Mouse (Mus musculus): Measurements from ENCODE around the gene Apobec3.

DNA sequence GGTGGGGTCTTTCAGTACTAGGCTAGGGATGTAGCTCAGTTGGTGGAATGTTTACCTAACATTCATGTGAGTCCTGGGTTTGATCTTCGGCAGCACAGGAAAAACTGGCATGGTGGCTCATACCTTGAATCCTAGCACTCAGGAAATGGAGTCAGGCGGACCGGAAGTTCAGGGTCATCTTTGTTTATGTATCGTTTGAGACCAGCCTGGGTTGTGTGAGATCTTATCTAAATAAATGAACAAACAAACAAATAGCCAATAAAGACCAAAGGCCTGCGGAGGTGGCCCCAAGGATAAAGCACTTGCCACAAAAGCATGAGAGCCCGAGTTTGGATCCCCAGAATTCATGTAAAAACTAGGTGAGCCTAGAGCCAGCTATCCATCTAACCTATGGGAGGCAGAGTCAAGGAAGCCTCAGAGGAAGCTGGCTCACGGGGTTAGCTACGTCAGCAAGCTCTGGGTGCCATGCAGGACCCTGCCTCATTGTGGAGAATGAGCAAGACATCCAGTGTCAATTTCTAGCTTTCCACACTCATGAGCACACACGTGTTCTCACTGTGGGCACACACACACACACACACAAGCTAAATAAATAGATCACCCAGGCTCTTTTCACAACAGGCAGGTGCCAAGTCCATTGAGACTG, 4.7 kb downstream of the Apobec3 start:
- TF ChIP-seq CTCF (IDR thresholded peaks at IDR 0.05; ENCODE audit: low read depth, low read length): no peak
- TF ChIP-seq POLR2A (IDR thresholded peaks at IDR 0.05; ENCODE audit: insufficient read depth, low read length): no peak

Measured in ES-Bruce4 (cell line).